Mouse (Mus musculus): Measurements from ENCODE around the gene Pou3f1.
A peak's percentile ranks its signal among the peaks of the same experiment; 100 is the strongest.
"Not testable (repeated sequence)": the region's sequence is repeated elsewhere in the genome, so short reads cannot be mapped to it uniquely, and the experiment has no call there.

The Pou3f1 gene

GRCm38 (mm10) chr4:124693135-124693894 is 36.7 kb downstream of the Pou3f1 start, which contains the start of gene Utp11:
TSS of gene Utp11 (minus strand) at chr4:124693600.
- peak; percentile 90 for DNase-seq

GRCm38 (mm10) chr4:124694572-124694971 is 38.0 kb downstream of the Pou3f1 start:
- no peak for DNase-seq

- peak; percentile 16 for DNase-seq
Measured at GRCm38 (mm10) chr4:124695786-124696516, 39.3 kb downstream of the Pou3f1 start.

- DNase-seq = peak; percentile 11
Measured at GRCm38 (mm10) chr4:124699791-124700190, 43.2 kb downstream of the Pou3f1 start.

- DNase-seq = peak; percentile 90
Measured at GRCm38 (mm10) chr4:124700248-124700971, 43.8 kb downstream of the Pou3f1 start, which contains the start of gene Fhl3. TSS of gene Fhl3 (plus strand) at chr4:124700701.

GRCm38 (mm10) chr4:124701052-124701845 is 44.6 kb downstream of the Pou3f1 start:
- DNase-seq = peak; percentile 48

GRCm38 (mm10) chr4:124701916-124702315 is 45.3 kb downstream of the Pou3f1 start:
- no peak for DNase-seq

- peak; percentile 43 for DNase-seq
Measured at GRCm38 (mm10) chr4:124703406-124703805, 46.8 kb downstream of the Pou3f1 start.

- peak; percentile 44 for DNase-seq
Measured at GRCm38 (mm10) chr4:124703881-124704796, 47.5 kb downstream of the Pou3f1 start.

- peak; percentile 83 for DNase-seq
Measured at GRCm38 (mm10) chr4:124704797-124705474, 48.3 kb downstream of the Pou3f1 start.

- peak; percentile 18 for DNase-seq
Measured at GRCm38 (mm10) chr4:124705661-124706269, 49.2 kb downstream of the Pou3f1 start.

- DNase-seq = peak; percentile 27
Measured at GRCm38 (mm10) chr4:124707381-124708199, 51.0 kb downstream of the Pou3f1 start.

GRCm38 (mm10) chr4:124708200-124708517 is 51.6 kb downstream of the Pou3f1 start:
- DNase-seq = not testable (repeated sequence)

- peak; percentile 95 for DNase-seq
Measured at GRCm38 (mm10) chr4:124708518-124709477, 52.2 kb downstream of the Pou3f1 start.

GRCm38 (mm10) chr4:124709961-124710446 is 53.4 kb downstream of the Pou3f1 start:
- peak; percentile 57 for DNase-seq
